Mouse (Mus musculus) fat pad, adult 2 months (tissue): ENCODE measurements around the gene Hdac11.
A peak's percentile ranks its signal among the peaks of the same experiment; 100 is the strongest.
"Not testable (repeated sequence)": the region's sequence is repeated elsewhere in the genome, so short reads cannot be mapped to it uniquely, and the experiment has no call there.

ENCODE experiments used
- DNase-seq: peaks from one replicate; pipeline ENCODE4 v3.0.0-alpha.2; 2011; ENCODE audit warnings: low read depth, low spot score; ENCODE audit errors: extremely low read depth

Gene Hdac11

DNA sequence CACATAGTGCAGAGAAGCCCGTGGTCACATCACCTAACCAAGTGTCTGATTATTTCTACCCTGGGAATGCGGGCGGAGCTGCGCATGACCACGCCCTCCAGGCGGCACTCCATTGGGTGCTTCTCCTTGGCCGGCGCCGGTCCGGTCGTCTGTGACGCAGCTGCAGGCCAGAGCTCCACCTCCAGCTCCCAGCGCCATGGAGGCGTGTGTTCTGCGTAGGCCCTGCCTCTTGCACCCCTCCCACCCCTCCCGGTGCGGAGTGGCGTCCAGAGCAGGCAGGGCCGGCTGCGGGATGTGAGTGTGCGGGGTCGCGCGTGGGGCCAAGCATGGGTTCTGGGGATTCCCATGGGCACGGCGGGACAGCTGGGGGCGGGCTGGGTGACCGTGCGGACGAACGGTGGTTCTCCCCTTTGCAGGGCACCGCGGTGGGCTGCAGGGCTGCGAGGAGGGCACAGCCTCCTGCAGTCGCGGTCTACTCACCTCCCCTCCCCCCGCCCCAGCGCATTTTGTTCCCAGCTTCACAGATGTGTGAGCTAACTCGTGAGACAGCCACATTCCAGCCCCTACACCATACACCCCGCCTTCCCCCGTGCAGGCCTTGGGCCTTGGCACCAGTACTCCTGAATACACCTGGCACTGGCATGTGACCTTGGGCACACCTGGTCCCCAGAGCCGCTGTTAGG, at the start of gene Hdac11:
Hdac11 (plus strand) TSS at position 112 of the 683 bp plus-strand sequence.
- peak; percentile 65 for DNase-seq

DNA sequence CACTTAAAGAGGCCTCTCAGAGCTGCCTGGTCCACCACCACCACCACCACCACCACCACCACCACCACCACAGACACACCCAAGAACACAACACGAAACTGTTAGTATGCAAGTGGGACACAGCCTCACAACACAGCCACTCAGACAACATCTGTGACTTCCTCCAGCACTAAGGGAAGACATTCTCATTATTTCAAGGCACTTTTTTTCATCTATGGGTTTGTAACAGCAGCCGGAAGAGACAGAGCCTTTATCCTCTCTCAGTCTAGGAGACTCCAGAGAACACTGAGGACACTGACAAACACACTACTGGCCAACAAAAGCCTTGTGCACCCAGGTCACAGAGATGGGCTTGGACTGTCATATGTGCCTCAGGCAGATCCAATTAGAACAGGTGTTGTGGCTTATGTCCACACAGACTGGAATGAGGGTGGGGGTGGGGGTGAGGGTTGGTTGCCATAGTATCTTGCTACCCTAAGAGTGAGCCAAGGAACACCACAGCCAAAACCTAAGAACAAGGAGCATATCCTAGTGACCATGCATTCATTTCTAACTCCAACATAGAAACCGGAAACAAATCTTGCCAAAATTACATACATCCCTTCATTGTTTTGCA, 48.1 kb upstream of the Hdac11 start:
- DNase-seq = no peak

DNA sequence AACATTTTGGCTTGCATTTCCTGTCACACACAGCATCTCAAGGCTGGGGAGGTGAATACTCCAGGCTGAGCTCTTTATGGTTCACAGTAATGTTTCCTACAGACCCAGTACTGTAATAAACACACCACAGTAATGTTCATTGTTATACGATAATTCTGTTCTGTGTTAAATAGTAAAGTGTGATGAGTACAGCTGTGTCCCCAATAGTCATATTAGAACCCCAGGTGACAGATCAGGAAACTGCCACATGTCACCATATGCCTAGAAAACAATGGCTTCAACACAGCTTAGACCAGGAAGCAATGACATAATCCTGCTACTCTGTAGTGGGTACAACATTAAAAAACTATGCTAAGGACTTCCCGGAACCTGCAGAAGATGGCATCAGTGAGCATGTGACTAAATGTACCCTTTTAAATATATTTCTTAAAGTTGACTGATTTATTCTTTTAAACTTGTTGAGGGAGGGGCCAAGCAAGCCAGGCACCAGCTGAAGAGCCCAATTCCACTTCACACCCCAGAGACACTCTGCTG, 47.5 kb upstream of the Hdac11 start:
- no peak for DNase-seq

DNA sequence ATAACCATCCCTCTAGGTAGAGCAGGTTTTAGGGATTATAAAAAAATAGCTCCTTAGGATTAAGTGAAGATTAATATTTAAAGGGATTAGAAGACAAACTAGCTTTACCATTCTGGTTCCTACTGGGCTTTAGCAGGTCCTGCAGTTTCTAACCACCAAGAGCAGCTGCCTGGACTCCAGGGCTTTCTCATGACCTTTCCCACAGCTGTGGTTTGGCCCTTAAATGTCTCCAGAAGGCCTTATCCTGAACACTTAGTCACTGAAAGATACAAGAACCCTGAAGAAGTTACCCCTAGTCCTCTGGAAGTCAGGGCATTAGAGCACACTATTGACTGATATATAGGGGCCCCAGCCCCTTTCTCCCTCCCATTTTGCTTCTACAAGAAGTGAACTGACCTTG, 47.0 kb upstream of the Hdac11 start:
- no peak for DNase-seq

DNA sequence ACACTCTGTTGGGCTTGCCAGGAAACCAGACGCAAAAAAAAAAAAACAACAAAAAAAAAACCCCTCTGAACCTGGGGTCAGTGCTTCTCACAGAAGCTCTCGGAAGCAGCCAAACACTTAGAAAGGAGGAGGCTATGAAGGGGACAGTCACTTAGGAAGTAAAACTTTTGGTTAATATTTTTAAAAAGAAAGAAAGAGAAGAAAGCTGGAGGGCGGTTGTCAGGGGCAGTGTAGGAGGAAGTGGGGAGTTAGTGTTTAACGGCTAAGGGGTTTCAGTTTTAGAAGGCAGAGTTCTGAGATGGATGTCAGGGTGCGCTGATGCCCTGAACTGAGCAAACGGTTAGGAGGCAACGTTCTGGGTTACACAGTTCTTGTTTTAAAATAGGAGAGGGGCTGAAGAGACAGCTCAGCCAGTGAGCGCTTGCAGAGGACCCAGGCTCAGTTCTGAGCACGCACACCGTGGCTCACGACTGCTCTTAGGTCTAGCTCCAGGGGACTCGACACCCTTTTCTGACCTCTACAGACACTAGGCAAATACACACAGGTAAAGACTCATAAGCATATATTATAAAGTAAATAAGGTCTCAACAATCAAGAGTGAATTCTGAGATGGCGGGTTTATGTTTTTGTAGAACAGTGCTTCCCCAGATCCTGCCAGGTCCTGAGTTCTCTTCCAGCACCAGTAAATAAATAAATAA, 46.0 kb upstream of the Hdac11 start:
- no peak for DNase-seq

DNA sequence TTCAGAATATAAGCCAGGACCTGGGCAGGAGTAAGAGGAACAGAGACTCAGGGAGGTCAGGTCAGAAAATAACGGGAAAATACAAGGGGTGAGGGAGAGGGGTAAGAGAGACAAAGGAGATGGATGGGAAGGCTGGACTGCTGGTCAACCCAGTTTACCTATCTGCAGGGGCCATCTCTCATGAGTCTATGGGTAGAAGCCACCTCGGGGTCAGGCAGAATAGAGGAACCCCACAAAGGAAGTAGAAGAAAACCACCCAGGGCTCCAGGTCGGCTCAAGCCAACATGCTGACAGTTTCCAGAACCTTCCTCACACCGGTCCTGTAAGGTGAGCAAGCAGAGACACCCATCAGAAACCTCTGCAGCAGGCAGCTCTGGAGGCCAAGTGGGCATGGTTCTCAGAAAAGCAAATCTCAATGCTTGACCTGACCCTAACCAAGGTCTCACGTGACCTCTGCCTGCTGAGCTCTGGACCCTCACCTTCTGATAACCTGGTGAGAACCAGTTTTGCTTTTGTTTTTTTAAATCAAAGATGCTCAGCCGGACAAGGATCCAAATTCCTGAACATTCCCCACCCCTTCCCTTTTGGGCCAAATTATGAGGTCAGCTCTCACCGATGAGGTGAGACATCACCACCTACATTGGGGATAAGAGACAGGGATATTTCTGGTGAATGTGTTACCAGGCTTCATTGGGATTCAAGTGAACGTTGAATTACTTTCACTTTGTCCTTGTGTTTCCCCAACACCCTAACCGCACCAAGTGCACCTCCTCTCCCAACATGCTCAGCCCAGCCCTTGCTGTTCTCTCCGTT, 45.1 kb upstream of the Hdac11 start:
- no peak for DNase-seq

DNA sequence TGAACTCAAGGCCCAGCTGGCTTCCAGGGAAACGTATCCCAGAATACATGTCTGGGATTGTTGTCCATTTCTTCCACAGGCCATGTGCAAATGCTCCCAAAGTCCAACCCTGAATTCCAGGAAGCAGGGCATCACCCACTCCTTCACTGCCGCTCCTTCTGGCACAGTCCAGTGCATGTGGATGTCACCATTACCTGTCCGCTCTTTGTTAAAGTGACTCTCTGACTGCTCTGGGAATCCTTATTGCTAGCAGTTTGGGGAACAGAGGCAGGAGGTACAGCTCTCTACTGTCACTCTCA, 44.6 kb upstream of the Hdac11 start:
- DNase-seq = no peak

DNA sequence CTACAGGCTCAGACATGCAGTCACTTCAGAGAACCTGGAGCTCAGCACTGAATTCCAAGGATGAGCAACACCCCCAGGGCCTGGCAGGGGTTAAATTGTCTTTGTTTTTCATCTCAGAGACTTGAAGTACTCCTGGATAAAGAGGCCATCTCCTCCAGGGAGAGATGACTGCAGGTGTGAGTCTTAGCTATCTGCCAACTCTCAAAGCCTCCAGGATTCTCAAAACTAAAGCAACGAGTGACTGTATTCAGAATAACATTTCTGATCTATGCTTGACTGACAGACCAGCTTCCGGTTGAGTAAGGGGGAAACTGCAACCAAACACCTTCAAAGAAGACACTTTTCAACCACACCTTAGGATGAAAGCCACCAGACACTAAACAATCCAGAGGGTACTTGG, 41.7 kb upstream of the Hdac11 start:
- DNase-seq = peak; percentile 88

DNA sequence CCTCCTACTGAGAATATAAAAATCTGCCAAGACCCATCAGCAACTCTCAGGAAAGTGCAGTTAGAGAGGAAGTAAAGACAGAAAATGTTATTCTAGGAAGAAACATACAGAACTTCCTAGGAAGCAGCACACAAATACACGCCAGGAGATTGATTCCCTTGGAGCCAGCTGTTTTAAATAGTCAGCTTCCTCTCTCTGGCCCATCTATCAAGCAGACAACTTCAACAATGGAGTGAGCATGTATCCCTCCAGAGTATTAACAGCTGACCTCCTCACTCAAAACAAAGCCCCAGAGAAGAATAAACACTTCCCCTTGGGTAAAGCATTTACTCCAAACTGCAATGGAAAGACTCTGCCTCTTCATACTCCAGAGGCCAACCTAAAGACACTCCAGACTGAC, 41.3 kb upstream of the Hdac11 start:
- no peak for DNase-seq

DNA sequence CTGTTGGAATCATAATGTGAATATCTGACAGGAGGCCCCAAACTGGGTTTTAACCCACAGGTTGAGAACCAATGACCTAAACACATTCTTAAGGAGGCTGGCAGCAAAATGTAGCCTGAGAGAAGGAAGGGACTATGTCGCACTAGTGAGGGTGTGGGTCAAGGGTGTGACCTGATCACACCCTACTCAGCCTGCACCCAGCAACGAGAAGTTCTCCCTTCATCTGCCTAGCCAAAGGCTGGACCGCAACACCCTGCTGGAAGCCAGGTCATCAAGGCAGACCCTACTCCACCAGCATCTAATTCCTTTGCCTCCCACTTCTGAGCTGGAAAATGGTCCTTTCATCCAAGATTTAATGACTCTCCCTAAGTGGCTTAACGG, 40.6 kb upstream of the Hdac11 start:
- no peak for DNase-seq

DNA sequence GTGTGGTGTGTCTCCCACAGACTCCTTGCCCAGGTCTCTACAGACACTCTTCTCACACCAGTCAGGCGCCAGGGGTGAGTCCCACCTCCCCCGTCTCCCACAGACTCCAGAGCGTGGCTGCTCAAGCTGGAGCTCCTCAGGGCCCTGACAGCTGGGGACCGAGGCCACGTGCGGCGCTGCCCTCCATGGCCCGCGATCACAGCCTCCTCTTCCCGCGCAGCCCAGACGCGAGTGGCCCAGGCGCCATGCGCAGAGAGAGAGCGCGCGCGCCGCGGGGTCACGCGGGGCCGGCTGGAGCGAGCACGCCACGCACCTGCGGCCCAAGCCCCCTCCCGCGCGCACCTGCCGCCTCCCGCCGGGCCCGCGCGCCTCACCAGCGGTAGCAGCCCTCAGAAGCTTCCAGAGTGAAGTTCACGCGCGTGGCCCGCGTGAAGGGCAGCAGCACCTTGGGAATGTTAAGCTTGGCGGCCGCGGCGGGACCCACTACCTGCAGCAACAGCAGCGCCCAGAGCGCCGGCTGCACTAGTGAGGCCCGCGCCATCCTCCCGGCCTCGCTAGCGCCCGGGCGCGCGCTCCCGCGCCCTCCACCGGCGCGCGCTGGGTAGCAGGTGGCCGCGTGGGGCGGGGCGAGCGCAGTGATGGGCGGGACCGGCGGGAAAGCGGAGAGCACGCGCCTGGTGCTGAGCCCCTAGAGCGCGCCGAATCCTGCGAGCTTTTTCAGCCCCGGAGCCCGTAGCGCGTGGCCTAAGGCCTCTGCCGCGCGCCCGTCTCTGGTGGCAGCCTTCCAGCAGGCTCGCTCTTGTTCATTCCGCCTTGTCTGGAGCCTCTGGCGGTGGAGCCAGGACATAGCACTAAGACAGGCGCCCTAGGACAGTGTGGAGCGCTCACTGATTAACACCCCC, 40.0 kb upstream of the Hdac11 start, which contains the start of gene Nup210:
Nup210 (minus strand) TSS at position 586 of the 902 bp plus-strand sequence.
- no peak for DNase-seq

DNA sequence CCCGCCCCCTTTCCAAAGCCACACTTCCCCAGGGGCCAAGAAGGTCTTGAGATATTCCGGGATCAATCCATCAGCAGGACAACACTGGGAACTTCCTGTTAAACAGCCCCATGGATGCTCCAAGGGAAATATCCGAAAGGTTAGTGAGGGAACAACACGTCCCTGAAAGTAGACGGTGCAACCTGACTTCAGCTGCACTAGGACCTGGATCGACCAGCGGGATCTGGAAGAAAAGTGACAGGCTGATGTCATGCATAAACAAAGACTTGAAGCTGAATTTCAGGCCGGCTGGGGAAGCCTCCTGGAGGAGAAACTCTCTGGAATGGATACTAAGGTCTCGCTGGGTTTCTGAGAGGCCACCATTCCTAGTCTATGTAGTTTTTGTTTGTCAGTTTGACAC, 39.3 kb upstream of the Hdac11 start:
- no peak for DNase-seq

DNA sequence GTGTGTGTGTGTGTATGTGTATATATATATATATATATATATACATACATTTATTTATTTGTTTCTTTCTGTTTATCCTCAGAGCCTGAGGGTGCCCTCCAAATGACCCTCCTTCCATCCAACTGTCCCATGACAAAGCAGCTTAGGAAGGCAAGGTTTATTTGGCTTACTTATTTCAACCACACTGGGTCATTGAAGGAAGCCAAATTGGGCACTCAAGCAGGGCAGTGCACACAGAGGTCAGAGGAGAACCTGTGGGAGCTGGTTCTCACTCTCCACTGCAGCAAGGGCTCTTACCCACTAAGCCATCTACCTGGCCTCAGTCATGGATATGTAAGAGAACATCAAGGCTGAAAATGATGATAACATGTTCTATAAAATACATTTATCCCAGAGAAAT, 37.9 kb upstream of the Hdac11 start:
- no peak for DNase-seq

DNA sequence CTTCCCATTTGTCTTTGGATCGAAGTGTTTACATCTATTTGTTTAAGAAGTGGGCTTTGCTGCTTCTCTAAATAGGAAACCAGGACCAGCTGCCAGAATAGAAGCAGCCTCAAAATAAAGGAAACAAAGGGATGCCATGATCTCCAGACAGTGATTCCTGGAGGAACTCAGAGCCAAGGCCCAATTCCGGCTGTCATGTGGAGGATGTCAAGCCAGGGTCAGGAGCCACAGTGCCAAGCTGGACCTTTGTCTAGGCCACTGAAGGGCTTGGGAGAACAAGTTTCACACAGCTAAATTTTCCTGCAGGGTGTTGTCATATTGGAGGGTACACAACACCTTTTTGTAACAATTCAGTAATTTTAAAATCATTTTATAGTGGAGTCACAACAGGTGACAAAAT, 36.3 kb upstream of the Hdac11 start:
- no peak for DNase-seq

DNA sequence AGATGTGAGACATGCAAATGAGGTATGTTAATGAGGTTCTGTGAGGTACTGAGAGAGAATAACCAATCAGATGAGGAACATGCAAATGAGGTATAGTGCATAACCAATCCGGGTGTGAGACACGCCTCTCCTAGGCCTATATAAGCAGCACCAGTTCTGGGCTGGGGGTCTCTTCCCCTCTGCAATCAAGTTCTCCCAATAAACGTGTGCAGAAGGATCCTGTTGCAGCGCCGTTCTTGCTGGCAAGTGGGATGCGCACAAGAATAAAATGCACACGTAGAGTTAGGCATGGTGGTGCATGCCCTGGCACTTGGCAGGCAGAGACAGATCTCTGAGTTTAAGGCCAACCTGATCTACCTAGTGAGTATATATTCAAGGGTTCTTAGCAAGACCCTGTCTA, 35.4 kb upstream of the Hdac11 start:
- DNase-seq = not testable (repeated sequence)

DNA sequence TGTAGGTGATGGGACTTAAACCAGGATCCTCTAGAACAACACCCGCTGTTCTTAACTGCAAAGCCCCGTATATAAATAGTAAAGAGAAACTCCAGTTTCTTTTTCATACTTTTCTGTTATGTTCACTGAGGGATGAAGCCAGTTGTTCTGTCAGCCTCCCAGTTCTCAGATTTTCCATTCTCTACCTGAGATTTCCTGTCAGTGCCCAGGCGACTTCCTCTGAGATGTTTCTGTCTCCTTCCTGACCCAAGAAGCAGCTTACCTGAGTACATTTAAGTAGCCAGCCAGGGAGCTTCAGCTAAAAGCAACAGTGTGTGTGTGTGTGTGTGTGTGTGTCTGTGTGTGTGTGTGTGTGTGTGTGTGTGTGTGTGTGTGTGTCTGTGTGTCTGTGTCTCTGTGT, 33.0 kb upstream of the Hdac11 start:
- no peak for DNase-seq

DNA sequence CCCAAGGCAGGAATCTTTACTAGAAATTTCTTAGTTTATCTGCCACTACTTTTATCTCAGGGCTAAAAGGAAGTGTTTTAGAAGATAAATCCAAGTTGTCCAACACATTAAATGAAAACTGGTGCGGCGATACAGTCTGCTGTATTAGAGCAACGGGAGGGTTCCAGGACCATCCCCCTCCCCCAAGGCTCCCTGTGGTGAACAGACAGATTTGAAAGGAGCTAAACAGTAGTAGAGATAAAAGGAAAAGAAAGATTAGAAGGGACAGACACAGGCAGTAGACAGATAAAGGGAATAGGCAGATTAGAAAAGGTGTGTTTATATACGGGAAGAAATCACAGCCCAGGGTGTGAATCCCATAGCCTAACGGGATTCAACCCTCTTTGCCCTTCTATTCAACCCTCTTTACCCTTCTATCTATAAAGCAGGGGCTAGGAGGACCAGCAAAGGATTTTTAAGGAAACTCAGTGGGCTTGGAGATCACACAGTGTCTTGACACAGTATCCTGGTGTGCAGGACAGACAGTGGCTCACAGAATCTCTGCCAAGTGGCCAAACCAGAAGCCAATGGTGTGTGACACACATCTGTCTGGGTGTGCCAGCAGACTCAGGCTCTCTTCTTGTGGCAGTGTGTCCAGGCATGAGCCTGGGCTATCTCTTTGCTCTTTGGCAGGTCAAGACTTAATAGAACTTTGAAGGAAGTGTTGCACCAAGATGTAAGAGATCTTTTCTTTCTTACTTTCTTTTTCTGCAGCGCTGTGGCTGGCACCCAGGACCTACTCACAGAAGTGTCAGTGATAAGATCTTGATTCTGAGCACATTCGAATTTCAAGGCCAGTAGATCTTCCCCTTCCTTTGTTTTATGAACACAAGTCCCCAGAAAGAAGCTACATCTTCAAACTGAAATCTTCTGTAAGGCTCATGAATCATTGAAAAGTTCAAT, 31.9 kb upstream of the Hdac11 start:
- no peak for DNase-seq

DNA sequence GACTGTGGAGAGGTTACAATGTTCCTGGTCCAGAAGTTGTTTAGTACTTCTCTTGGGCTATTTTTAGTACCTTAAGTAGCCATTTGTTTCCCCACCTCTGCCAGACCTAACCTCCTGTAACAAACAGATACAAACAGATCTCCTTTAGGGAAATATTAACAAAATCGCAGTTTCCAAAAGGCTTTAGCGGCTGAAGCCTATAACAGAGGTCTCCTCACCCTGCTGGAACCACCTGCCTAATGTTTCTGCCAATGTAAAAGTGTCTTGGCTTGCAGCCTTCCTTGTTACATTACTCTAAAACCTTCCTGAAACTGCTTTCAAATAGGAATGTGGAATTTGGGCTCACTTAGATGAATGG, 31.3 kb upstream of the Hdac11 start:
- DNase-seq = no peak

DNA sequence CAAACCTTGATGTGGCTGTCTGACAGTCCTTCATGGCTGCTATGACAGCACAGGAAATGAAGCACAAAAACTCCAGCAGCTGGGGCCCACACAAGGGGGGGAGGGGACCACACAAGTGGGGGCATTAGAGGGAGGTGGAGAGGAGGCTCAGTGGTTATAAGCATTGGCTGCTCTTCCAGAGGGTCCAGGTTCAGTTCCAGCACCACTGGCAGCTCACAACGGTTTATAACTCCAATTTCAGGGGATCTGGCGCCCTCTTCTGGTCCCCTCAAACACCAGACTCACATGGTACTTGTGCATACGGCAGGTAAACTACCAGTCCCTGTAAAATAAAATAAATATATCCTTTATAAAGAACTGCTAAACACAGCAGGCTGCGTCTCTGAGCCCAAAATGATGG, 27.5 kb upstream of the Hdac11 start:
- no peak for DNase-seq
